Mouse (Mus musculus) forebrain, embryonic 15.5 days (tissue): ENCODE data around the gene Adi1. TPM values are rescaled to one million over a fixed set of nuclear protein-coding genes. Genes with fewer than 3 reads are reported as not detected.

Source experiments
- ATAC-seq: fragments of 200-750 bp; cut with Nextera tagmentation; replicated peaks from 2 replicates; pipeline ENCODE4 v1.8.0; 2017; ENCODE audit warnings: mild to moderate bottlenecking, moderate TSS enrichment, moderate library complexity
- H3K27ac ChIP-seq: fragments of 300-500 bp; sonication (generic); replicated peaks from 2 replicates; pipeline ENCODE4 v1.5.1; 2015; ENCODE audit warnings: mild to moderate bottlenecking, inconsistent platforms
- H3K27me3 ChIP-seq: fragments of 300-500 bp; sonication (generic); 2 replicates; pipeline ENCODE4 v1.6.1; 2015; ENCODE audit warnings: inconsistent platforms
- H3K36me3 ChIP-seq: fragments of 300-500 bp; sonication (generic); 2 replicates; pipeline ENCODE4 v1.6.1; 2015; ENCODE audit warnings: mild to moderate bottlenecking, inconsistent platforms
- H3K4me1 ChIP-seq: fragments of 300-500 bp; sonication (generic); 2 replicates; pipeline ENCODE4 v1.6.1; 2015; ENCODE audit warnings: inconsistent platforms
- H3K4me2 ChIP-seq: fragments of 300-500 bp; sonication (generic); replicated peaks from 2 replicates; pipeline ENCODE4 v1.6.1; 2015; ENCODE audit warnings: mild to moderate bottlenecking, inconsistent platforms
- H3K4me3 ChIP-seq: fragments of 300-500 bp; sonication (generic); 2 replicates; pipeline ENCODE4 v1.5.1; 2015; ENCODE audit warnings: mild to moderate bottlenecking, inconsistent platforms
- H3K9ac ChIP-seq: fragments of 300-500 bp; sonication (generic); replicated peaks from 2 replicates; pipeline ENCODE4 v1.6.1; 2015; ENCODE audit warnings: mild to moderate bottlenecking, inconsistent platforms
- H3K9me3 ChIP-seq: fragments of 300-500 bp; sonication (generic); 2 replicates; pipeline ENCODE4 v1.6.1; 2016; ENCODE audit warnings: inconsistent platforms
- WGBS: fragments of 180-500 bp; shearing (Covaris S2); methylation state at CpG from one replicate; pipeline ENCODE4 v1.1.7; 2015; ENCODE audit warnings: mixed read lengths; 5-methylcytosine and 5-hydroxymethylcytosine counted together
- polyA plus RNA-seq: library from polyadenylated mRNA; unstranded; fragments of >200 nt; fragmentation: Nextera tagmentation; extraction: Ambion mirVana; gene quantifications from 2 replicates; pipeline ENCODE4 v1.2.1, GENCODE M21; 2015

Adi1 gene
- polyA plus RNA-seq, 1 experiment from 2014 or later, result 39.8 TPM

DNA sequence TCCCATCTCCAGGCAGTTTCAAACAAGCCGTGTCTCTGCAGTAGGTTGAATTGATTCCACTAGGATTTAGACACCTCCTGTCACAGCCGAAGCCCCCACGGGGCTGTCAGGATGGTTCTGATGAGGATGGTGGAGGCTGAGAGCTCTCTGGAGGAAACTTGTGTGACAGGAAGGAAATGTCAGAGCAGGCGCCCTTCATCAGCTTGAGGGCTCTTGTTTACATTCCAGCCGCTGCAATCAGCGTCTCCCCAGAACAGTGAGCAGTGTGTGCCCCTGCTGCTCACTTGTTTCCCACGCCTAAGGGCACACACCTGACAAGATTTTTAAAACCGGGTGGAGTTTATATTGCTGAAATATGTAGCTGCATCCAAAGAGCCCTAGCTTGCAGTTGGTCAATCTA, 7.7 kb upstream of the Adi1 start:
- Histone ChIP-seq H3K36me3 (no peaks in the 10 kb centered on the region), H3K4me1 (no peaks in the 10 kb centered on the region), H3K4me2 (no peak overlapping the region), H3K27ac (no peak overlapping the region), H3K9me3 (no peaks in the 10 kb centered on the region), H3K4me3 (no peak overlapping the region), H3K27me3 (no peaks in the 10 kb centered on the region), H3K9ac (no peak overlapping the region)
- no peak for ATAC-seq
- 62% methylated on average over 8 of the region's 8 CpGs for WGBS

DNA sequence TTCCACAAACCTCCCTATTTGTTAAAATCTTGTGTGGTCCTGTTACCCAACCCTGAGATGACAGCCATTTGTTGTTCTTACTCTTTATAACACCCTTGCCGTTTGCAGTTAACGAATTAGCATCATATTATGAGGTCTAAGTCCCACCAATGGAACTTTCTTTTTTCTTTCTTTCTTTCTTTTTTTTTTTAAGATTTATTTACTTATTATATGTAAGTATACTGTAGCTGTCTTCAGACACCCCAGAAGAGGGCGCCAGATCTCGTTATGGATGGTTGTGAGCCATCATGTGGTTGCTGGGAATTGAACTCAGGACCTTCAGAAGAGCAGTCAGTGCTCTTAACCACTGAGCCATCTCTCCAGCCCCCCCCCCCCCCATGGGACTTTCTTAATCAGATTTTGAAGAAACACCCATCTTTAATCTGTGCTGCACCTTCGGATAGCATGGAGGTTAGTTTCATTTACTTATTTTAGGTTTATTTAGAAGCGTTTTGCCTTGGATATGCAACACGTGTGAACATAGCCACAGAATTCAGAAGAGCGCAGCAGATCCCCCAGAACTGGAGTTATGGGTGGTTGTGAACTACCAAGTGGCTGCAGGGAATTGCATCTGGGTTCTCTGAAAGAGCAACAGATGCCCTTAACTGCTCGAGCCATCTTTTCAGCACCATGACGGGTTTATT, 852 bp upstream of the Adi1 start:
- peaks cover 8% of the 10 kb centered on the region for H3K4me1 ChIP-seq
- H3K9ac ChIP-seq, result no peak overlapping the region
- no peak overlapping the region; the same call in 1 of the 2 replicates for H3K4me3 ChIP-seq
- H3K27ac ChIP-seq, result no peak overlapping the region
- no peak overlapping the region for H3K4me2 ChIP-seq
- H3K9me3 ChIP-seq, result no peaks in the 10 kb centered on the region
- H3K36me3 ChIP-seq, result no peaks in the 10 kb centered on the region
- WGBS, result 88% methylated on average over 10 of the region's 10 CpGs
- no peak for ATAC-seq
- H3K27me3 ChIP-seq, result no peaks in the 10 kb centered on the region

DNA sequence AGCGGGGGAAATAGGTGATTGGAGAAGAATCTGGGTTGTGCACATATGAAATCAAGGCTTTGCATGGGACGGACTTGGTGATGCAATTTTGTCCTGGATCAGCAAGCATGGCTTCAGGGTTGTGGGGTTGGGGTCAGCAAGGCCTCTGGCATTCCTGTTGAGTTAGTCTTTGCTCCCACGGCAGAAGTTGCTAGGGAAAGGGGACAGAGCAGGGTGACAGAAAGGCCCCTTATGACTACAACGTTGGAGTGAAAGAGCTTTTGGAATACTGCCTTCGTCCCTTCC, 836 bp downstream of the Adi1 start:
- Histone ChIP-seq H3K27me3 (no peaks in the 10 kb centered on the region), H3K36me3 (no peaks in the 10 kb centered on the region), H3K9ac (peak overlapping the region; percentile 58), H3K27ac (peak overlapping the region; percentile 92), H3K4me2 (peak overlapping the region; percentile 54), H3K9me3 (no peaks in the 10 kb centered on the region), H3K4me1 (peaks cover 8% of the 10 kb centered on the region), H3K4me3 (peak overlapping the region; percentile 54)
- ATAC-seq, result no peak
- WGBS, result 74% methylated on average over 5 of the region's 5 CpGs

DNA sequence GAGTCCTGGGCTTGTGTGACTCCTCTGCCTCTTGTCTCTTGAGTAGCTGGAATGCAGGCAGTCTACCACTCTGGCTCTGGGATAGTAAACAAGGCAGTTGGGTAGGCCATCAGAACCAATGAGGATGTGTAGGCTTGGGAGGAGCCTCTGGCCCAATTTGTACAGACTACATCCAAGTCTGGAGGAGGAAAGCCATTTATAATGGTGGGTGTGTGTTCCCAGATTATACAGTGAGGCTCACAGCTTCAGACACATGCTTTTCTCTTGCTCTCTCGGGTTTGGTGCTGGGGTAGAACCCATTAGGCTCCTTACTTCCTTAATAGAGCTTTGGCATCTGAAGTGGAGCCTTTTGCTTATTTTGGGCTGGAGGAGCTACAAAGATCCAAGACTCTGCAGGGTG, 9.6 kb downstream of the Adi1 start:
- H3K9me3 ChIP-seq, result no peaks in the 10 kb centered on the region
- H3K27me3 ChIP-seq, result no peaks in the 10 kb centered on the region
- no peak for ATAC-seq
- H3K27ac ChIP-seq, result no peak overlapping the region
- H3K36me3 ChIP-seq, result no peaks in the 10 kb centered on the region
- no peaks in the 10 kb centered on the region for H3K4me1 ChIP-seq
- H3K9ac ChIP-seq, result no peak overlapping the region
- WGBS, result 81% methylated on average over 1 of the region's 1 CpGs
- H3K4me2 ChIP-seq, result no peak overlapping the region
- no peak overlapping the region for H3K4me3 ChIP-seq

DNA sequence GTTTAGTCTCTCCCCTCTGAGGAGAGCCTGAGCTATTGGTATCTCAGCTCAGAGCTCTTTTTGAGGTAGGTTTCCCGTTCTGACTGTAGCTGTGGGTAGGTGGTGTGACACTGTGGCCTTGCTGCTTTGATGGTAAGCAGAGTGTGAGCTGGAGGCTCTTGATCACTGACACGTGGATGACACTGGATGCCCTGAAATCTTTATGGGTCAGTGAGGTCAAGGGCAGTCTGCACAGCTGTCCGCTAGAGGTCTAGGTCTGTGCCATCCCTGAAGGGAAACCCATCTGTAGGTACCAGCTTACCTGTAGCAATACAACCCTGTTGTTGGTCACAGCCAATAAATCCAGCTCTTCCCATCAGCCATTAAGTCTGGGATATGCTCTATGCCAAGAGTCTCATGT, 10.7 kb downstream of the Adi1 start:
- H3K27ac ChIP-seq, result no peak overlapping the region
- no peaks in the 10 kb centered on the region for H3K9me3 ChIP-seq
- no peaks in the 10 kb centered on the region for H3K4me1 ChIP-seq

DNA sequence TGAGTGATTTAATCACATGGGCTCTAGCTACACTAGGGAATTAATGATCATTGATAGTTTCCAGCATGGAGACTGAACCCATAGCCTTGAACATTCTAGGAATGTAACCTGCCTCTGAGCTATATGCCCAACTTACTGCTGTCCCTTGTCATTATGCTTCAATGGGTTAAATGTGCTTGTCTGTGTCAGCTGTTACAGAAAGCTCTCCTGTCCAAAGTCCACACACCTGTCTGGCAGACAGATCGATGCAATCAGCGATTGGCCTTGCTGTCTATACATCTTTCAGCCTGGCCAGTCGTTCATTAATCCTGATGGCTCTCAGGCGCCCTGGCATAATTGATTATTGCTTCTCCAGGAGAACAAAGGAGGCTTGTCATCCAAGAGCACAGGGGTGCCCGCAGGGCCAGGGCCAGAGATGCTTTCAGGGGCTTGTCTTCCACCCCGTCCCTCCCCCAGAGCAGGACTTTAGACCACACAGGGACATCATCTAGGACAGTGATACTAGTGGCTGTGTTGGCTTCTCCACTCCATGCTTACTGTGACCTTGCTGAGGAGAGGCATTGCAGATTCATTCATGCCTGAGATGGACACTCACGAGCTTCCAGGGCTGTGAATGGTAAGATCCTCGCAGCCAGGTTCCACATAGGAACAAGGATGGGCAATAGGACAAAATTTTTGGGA, 11.3 kb downstream of the Adi1 start:
- 68% methylated on average over 8 of the region's 8 CpGs for WGBS
- no peak overlapping the region for H3K4me3 ChIP-seq
- H3K4me1 ChIP-seq, result no peaks in the 10 kb centered on the region
- ATAC-seq, result no peak
- H3K4me2 ChIP-seq, result no peak overlapping the region
- peaks cover 8% of the 10 kb centered on the region for H3K36me3 ChIP-seq
- no peak overlapping the region for H3K9ac ChIP-seq
- H3K27me3 ChIP-seq, result no peaks in the 10 kb centered on the region
- H3K27ac ChIP-seq, result no peak overlapping the region
- H3K9me3 ChIP-seq, result no peaks in the 10 kb centered on the region

More for the DNA sequence above, 10.7 kb downstream of the Adi1 start:
- ATAC-seq, result no peak
- WGBS, result 82% methylated on average over 3 of the region's 3 CpGs
- Histone ChIP-seq H3K27me3 (no peaks in the 10 kb centered on the region), H3K36me3 (peaks cover 2% of the 10 kb centered on the region), H3K4me2 (no peak overlapping the region), H3K9ac (no peak overlapping the region), H3K4me3 (no peak overlapping the region)

DNA sequence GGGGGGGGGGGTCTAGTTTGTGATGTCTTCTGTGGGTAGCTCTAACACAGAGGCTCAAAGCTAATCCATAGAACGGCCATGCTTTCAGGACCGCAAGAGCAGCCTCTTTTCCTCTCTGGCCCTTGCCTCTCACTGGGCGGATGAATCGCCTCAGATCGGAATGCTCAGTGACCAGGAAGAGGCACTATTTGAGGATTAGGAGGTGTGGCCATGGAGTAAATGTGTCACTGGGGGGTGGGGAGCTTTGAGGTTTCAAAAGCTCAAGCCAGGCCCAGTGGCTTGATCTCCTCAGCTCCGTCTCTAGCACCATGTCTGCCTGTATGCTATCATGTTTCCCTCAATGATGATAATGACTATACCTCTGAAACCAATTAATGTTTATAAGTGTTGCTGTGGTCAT, 14.0 kb downstream of the Adi1 start:
- H3K36me3 ChIP-seq, result peaks cover 10% of the 10 kb centered on the region
- WGBS, result 72% methylated on average over 6 of the region's 6 CpGs
- no peak for ATAC-seq
- H3K4me2 ChIP-seq, result no peak overlapping the region
- no peak overlapping the region for H3K9ac ChIP-seq
- H3K27me3 ChIP-seq, result no peaks in the 10 kb centered on the region
- no peaks in the 10 kb centered on the region for H3K9me3 ChIP-seq
- H3K27ac ChIP-seq, result no peak overlapping the region
- H3K4me1 ChIP-seq, result no peaks in the 10 kb centered on the region
- no peak overlapping the region for H3K4me3 ChIP-seq

DNA sequence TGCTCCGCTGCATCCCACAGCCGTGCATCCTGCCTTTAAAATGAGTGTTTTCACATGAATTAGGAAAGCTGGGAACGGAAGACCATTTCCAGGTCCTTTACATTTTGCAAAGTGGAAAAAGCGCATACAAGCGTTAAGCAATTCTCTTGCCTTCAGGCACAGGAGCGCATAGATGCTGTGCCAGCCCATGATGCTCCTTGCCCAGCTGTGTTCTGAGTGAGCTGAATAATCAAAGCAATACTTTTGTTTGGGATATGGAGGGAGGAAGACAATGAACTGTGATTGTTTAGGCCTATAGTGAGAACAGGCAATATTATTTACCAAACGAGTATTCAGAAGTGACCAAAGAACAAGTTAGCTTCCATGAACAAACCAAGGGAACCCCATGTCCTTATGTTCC, 15.7 kb downstream of the Adi1 start:
- no peaks in the 10 kb centered on the region for H3K9me3 ChIP-seq
- H3K27ac ChIP-seq, result no peak overlapping the region
- no peaks in the 10 kb centered on the region for H3K27me3 ChIP-seq
- no peak overlapping the region for H3K9ac ChIP-seq
- WGBS, result 92% methylated on average over 7 of the region's 7 CpGs
- H3K36me3 ChIP-seq, result peaks cover 10% of the 10 kb centered on the region
- H3K4me1 ChIP-seq, result no peaks in the 10 kb centered on the region
- no peak overlapping the region for H3K4me3 ChIP-seq
- H3K4me2 ChIP-seq, result no peak overlapping the region
- no peak for ATAC-seq

DNA sequence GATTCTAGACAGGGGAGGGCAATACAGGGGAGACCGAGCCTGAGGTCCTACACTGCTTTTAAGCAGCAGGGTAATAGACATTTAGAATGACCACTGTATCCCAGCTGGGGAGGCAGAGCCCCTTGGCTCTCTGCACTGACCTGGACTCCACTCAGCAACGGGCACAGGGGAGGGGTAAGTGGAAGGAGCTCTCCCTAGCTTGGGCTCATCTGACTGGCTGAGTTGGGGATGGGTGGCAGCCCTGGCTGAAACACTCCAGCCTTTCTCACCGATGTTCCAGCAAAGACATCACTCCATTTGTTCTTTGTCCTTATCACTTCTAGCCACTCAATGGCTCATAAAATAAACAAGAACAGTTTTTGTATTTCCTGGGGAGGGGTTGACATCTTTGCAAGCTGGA, 18.7 kb downstream of the Adi1 start:
- H3K9ac ChIP-seq, result no peak overlapping the region
- no peak overlapping the region for H3K27ac ChIP-seq
- no peak overlapping the region for H3K4me3 ChIP-seq
- H3K4me1 ChIP-seq, result peaks cover 13% of the 10 kb centered on the region
- H3K27me3 ChIP-seq, result no peaks in the 10 kb centered on the region
- no peak for ATAC-seq
- no peaks in the 10 kb centered on the region for H3K9me3 ChIP-seq
- WGBS, result 86% methylated on average over 3 of the region's 3 CpGs
- no peak overlapping the region for H3K4me2 ChIP-seq
- peaks cover 10% of the 10 kb centered on the region for H3K36me3 ChIP-seq

DNA sequence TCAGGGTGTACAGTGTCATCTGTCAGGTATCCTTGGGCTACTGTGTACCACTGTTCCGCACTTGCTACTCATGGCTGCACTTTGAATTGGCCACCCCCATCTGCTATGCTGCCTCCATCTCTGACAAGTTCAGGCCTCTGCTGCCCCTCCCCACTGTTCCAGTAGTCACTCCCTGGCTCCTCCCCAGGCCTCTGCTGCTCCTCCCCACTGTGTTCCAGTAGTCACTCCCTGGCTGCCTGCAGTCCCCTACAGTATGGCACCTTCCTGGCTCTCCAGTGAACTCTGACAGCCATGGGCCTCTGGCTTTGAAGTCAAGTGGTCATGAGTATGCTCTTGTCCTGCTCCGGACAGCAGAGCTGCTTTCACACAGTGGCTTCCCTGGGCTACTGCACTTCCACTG, 19.2 kb downstream of the Adi1 start:
- no peak for ATAC-seq
- H3K9me3 ChIP-seq, result no peaks in the 10 kb centered on the region
- no peak overlapping the region for H3K27ac ChIP-seq
- no peak overlapping the region for H3K9ac ChIP-seq
- WGBS, result 93% methylated on average over 2 of the region's 2 CpGs
- no peak overlapping the region for H3K4me3 ChIP-seq
- peaks cover 16% of the 10 kb centered on the region for H3K4me1 ChIP-seq
- no peaks in the 10 kb centered on the region for H3K27me3 ChIP-seq
- no peak overlapping the region for H3K4me2 ChIP-seq
- H3K36me3 ChIP-seq, result peaks cover 10% of the 10 kb centered on the region

DNA sequence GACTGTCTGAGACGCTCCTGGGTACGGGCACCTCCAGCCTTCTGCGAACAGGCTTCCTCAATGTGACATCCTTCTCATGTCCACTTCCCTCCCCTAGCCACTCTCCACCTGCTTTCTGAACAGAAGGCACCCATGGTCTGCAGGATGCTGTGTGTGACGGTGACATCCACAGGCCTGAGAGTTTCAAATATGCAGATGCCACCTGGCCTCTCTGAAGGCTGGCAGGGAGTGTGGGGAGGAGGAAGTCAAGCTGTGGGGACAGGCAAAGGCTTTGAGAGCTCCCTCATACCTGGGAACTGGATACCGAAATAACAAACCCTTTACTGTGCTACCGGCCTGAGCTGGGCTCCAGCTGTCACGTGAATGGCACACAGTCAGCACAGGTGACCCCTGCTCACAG, 19.7 kb downstream of the Adi1 start:
- no peaks in the 10 kb centered on the region for H3K27me3 ChIP-seq
- H3K27ac ChIP-seq, result no peak overlapping the region
- no peak for ATAC-seq
- no peak overlapping the region for H3K4me3 ChIP-seq
- WGBS, result 93% methylated on average over 7 of the region's 7 CpGs
- H3K4me1 ChIP-seq, result peaks cover 17% of the 10 kb centered on the region
- no peak overlapping the region for H3K9ac ChIP-seq
- no peaks in the 10 kb centered on the region for H3K9me3 ChIP-seq
- H3K36me3 ChIP-seq, result peaks cover 10% of the 10 kb centered on the region
- no peak overlapping the region for H3K4me2 ChIP-seq

DNA sequence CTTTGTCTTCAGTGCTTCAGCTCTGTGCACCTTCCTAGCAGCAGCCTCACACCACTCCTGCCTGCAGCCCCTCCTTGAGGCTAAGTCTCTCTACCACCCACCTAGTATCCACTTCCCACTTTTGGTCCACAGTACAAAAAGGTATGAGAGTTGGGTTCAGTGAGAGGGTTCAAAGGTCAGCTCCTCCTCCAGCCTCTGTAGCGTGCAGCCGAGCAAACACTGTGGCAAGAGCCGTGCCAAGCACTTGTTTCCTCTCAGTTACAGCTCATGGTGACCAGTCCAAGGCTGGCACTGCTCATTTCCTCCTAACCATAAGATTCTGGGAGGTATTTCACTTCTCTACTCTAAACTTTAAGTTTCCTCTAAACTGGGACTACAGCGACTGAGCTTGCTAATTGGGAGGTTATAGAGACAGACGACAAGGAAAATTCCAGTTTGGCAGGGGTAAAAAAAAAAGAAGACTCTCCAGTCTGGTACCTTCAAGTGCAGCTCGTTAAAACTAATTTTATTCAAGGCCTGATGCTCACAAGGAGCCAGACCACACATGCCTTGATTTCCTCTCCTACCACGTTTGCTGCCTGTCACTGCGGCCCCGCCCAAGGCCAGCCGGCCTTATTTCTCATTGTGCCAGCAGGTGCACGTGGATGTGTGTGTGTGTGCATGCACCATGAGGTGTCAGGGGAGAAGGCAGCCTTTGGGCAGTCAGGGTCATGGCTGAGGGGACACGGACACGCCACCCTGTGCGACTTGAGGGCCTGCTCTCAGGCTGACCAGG, 23.0 kb downstream of the Adi1 start:
- Histone ChIP-seq H3K4me1 (peaks cover 40% of the 10 kb centered on the region), H3K9ac (no peak overlapping the region), H3K4me2 (no peak overlapping the region), H3K4me3 (no peak overlapping the region), H3K9me3 (no peaks in the 10 kb centered on the region), H3K27ac (peak overlapping the region; percentile 75), H3K36me3 (no peaks in the 10 kb centered on the region; the same call in 1 of the 2 replicates), H3K27me3 (no peaks in the 10 kb centered on the region)
- peak; percentile 15; the same call in 1 of the 2 replicates for ATAC-seq
- WGBS, result 52% methylated on average over 14 of the region's 14 CpGs
